Mouse (Mus musculus) right cerebral cortex, postnatal 14 days (tissue): ENCODE results near the gene Taf3.
A peak's percentile ranks its signal among the peaks of the same experiment; 100 is the strongest.

Experiments
- DNase-seq: peaks from one replicate; pipeline ENCODE4 v3.0.0; 2022

Taf3 gene

DNA sequence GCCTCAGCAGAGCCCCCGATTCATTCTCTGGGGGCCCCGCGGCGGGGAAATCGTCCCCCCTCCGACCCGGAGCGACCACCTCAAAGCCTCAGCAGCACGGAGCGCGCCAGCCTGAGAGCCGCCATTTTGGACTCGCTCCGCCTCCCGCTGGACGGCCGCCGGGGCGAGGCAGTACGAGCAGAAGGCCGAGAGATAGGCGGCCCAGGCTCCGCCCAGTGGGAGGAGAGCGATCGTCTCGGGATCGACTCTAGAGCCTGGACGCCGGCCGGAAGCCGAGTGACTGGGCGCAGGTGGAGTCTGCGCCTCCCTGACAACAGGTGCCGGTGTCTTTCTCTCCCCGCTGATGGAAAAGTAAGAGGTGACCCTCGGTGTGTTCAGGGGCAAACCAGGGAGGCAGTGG, at the start of gene Taf3:
Taf3 (minus strand) TSS at position 136 of the 400 bp plus-strand sequence.
- peak; percentile 91 for DNase-seq

GRCm38 (mm10) chr2:10094327-10095100, 46.1 kb upstream of the Taf3 start:
- no peak for DNase-seq

- DNase-seq: no peak
Observed at GRCm38 (mm10) chr2:10087256-10087850, 39.0 kb upstream of the Taf3 start.

DNA sequence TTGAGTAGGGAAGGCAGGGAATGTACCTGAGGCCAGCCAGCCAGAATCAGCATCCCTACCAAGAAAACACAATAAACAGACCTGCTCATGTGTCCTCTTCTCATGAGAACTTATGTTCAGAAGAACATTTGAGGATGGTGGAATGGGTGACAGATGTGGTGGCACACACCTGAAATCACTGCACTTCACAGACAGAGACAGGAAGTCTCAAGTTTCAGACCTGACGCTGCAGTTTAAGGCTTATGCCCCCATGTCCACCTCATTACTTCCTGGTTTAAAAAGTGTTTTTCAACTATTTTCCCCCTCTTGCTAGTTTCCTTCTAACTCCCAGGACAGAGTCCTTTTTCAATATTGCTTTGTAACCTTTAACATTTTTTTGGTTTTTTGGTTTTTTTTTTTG, 34.3 kb upstream of the Taf3 start:
- DNase-seq: no peak

DNA sequence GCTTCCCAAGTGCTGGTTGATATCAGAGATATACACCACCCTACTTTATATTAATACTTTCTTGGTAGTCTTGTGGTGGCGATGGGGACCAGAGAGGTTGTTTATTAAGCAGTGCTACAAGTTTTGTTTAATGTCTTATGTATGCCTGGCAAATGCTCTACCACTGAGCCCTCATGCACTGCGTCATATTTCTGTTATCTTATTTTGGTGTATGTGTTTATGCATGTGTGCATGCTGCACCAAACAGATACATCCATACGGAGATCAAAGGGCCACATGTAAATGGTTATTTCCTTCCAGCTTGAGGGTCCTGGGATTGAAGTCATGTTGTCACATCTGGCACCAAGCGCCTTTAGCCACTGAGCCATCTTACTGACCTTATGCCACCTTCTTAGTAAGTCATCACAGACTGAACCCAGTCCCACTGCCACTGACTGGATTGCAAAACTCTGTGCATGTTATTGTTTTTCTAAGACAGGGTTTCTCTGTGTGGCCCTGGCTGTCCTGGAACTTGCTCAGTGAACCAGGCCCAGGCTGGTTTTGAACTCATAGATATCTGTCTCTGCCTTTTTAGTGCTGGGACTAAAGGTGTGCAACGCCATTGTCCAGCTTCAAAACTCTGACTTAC, 33.2 kb upstream of the Taf3 start:
- no peak for DNase-seq

- peak; percentile 98 for DNase-seq
Observed at GRCm38 (mm10) chr2:10080310-10081010, 32.1 kb upstream of the Taf3 start, which contains the start of the genes Atp5c1 and Kin. TSS of gene Atp5c1 (minus strand) at chr2:10080510. TSS of gene Kin (plus strand) at chr2:10080593.

DNA sequence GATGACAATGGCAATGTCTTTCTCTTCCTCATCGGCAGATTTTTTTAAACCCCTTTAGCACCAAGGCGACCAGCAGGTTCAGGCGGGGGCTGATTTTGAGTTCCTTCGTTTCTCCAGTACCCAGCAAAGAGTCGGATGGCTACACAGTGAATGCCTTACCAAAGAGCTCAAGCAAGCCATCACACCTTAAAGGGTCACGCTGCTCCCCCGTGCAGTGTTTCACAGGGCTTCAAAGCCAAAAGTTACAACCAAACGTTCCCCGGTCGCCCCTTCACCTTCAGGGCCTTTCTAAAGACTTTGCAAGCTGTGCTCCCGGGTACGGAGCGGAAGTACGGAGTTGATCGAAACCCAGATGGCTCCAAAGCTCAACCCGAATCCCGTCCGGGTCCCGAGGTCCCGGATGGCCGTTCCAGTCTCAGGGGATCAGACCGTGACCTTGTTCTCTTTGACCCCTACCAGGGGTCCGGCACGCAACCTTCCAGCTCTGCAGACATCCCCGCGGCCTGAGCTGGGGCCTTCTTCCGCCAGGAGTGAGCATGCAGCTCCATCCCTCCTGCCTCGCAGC, 31.4 kb upstream of the Taf3 start:
- no peak for DNase-seq

DNA sequence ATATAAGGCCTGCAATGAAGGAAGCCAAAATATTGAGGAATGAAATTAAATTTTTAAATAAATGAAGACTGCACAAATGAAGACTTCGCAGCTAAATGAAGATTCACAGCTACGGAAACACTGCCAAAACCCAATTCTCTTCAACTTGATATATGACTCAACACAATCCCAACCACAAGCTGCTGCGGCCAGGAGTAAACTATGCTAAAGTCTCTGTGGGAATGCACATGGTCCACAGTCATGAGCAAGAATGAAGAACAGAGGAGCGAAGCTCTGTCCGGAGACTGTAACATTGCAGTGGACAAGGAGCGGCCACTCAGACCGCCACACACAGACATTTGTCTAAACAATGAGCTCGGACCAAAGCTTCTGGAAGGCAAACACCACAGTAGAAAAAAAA, 28.3 kb upstream of the Taf3 start:
- DNase-seq: no peak

DNA sequence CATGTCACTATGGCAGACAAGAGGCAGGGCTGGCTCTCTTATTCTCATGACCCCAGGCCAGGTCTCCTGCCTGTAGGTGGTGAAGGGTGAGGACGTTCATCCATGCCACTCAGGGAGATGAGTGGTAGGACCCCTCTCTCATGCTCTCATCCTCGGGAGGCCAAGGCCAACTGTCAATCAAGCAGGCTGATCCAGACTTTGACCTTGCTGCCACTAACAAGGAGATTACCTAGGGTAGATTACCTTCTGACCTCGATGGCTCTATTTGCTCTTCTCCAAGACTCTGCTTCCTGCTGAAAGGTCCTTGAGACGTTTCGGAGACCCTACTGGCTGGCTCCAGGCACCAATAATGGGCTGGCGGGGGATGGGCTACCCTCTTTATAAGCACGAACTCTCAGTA, 26.1 kb upstream of the Taf3 start:
- no peak for DNase-seq

- no peak for DNase-seq
Observed at GRCm38 (mm10) chr2:10071751-10072150, 23.4 kb upstream of the Taf3 start.

DNA sequence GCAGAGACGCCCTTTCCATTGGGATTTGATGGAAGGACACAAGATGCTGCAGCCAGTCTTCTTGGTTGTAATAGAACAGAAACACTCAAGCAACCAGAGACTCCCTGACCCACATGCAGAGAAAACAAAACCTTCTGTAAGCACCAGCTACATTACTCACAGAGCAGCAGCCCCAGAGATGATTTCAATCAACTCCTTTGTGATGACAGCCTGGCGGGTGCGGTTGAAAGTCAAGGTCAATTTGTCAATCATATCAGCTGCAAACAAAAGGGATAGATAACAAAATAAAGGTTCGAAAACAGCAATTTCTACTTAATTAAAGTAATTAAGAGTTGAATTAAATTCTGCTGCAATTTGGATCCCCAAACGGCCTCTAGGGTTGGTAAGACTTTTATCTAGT, 10.4 kb upstream of the Taf3 start:
- no peak for DNase-seq

DNA sequence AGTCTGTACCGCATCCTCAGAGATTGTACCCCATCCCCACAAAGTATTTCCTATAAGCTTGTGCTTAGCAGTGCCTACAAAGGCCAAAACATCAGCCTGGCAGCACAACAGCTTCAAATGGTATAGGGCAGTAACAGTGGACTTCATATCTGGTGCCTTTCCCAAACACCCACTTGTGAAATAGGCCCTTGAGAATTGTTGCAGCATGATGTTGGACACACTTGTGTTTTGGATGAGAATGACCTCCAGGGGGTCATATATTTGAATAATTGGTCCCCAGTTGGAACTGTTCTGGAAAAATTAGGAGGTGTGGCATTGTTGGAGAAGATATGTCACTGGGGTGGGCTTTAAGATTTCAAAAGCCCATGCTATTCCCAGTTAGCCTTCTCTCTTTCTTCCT, 3.6 kb upstream of the Taf3 start:
- no peak for DNase-seq

- DNase-seq: peak; percentile 18
Observed at GRCm38 (mm10) chr2:10050878-10051277, 2.5 kb upstream of the Taf3 start.

DNA sequence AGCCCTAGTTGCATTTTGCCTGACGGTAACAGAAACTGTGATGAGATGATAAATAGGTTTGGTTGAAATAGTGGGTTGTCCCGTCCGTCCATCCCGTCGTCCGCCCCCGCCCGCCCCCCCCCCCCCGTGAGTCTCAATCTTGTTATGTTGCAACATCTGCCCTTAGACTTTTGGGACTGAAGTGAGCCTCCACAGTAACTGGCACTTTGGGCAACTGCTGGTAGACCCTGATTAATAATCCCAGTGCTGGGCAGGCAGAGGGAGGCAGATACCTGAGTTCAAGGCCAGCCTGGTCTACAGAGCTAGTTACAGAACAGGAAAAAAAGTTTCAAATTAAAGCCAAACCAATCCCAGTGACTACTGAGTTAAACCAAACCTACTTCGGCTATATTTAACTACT, 1.1 kb upstream of the Taf3 start:
- no peak for DNase-seq

DNA sequence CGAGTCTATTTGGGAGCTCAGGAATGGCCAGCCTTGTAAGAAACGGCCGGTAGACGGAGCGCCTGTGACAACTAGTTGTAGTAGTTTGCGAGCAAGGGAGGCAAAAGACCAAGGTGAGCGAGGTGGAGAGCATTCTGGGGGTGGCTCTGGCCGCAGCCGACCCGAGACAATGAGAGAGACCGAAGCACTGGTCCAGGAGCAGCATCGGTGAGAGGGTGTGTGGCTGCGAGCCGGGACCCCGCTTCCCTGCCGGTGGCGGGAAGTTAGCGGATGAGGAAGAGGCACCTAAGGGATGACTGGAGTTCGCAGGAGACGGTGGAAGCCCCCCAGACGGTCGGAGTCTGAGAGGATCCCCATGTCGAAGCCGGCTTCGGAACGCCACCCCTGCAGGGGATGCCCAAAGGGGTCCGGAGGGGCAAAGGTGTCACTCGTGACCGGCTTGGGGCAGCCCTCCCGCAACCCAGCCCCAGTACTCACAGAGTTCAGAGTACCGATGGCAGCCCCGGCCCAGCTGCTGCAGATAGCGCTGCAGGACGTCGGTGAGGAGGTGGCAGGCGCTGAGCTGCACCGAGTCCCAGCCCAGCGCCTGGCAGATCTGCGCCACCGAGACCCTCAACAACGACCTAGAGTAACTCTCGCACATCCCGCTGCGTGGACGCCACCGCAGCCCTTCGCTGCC, 499 bp downstream of the Taf3 start:
- peak; percentile 25 for DNase-seq

DNA sequence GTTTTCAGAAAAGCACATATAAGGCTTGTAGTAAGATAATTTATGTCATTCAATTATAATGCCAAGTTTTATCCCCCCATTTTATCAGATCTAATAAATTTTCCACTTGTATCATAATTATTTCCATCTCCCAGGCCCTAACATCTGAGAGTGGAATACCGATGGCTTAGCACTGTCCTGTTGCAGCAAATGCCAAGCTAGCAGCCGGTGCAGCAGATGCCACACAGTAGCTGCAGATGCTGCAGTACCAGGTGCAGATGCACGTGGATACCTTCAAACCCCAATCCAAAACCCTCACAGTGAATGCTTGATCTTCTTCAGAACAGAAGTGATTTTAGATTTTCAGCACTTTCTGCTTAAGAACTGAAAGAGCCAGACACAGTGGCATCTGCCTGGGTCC, 13.4 kb downstream of the Taf3 start:
- DNase-seq: no peak

DNA sequence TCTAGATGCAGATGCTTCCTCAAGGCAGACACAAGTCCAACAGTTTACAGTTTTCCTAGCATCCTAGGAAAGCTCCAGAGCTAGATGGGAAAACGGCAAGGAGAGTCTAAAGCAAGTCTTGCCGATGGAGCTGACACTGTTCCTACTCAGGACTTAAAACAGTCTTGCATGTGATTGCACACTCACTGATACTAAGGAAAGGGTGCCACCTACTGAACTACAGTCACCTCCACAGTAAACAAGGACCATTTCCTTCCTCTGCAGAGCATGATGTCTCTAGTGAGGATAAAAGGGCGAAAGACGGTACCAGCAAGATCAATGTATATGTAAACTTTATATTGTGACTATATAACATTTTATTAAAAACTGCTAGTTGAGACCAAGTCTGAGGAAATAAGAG, 14.7 kb downstream of the Taf3 start:
- DNase-seq: no peak

DNA sequence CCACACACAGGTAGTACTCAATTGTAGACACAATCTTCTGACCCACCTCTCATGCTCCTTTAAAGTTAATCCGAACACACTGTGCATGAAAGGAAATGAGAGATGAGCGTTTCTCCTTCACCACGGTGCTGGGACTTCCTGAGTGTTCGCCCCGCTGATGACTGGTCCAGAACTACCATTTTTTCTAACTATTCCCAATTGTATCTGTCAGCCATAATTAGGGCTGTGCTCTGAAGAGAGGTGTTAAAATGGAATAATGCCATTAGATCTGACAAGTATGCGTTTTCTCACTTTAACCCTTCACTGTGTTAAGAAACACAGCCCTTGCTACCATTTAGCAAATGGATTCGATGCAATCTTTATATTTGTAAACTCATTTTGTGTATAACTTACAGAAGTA, 18.6 kb downstream of the Taf3 start:
- DNase-seq: no peak

DNA sequence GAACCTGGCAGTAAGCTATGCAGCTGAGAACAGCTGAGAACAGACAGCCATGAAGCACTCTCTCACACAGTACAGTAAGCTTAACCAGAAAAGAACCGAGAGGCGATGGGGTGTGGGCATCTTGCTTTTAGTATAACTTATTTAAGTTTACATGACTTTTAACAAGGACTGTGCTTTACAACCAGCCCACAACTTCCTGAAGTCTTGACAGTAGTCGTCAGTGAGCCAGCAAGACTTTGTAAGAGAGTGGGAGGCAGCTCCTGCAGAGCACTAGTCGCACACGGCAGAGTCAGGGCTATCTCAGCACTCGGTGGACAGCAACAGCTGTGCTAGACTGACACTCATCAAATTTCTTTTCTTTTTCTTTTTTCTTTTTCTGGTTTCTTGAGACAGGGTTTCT, 24.1 kb downstream of the Taf3 start:
- DNase-seq: no peak

GRCm38 (mm10) chr2:10021296-10021695, 27.1 kb downstream of the Taf3 start:
- DNase-seq: no peak

- DNase-seq: no peak
Observed at GRCm38 (mm10) chr2:10014951-10015635, 33.3 kb downstream of the Taf3 start.
